Mouse (Mus musculus) T-helper 2 cell (primary cell): ENCODE data around the gene Acsl5.

Source experiments
- in situ Hi-C: fragments of 300-600 bp; cut with MboI, MseI; formaldehyde crosslinking; loops from one replicate; pipeline ENCODE4 v1.15.1; 2025; ENCODE audit warnings: high pct_unique_total_duplicates

Gene Acsl5

GRCm38 (mm10) chr19:55251383-55252124, at the start of gene Acsl5:
TSS of gene Acsl5 (plus strand) at chr19:55251938.
- in situ Hi-C loops: no loop called here

GRCm38 (mm10) chr19:55206482-55207138, 45.1 kb upstream of the Acsl5 start:
- in situ Hi-C loops: no loop called here

GRCm38 (mm10) chr19:55207205-55207604, 44.5 kb upstream of the Acsl5 start:
- in situ Hi-C loops: no loop called here

GRCm38 (mm10) chr19:55207746-55208538, 43.8 kb upstream of the Acsl5 start:
- in situ Hi-C loops: no loop called here

GRCm38 (mm10) chr19:55208654-55209053, 43.1 kb upstream of the Acsl5 start:
- in situ Hi-C loops: no loop called here

GRCm38 (mm10) chr19:55209084-55209483, 42.7 kb upstream of the Acsl5 start:
- in situ Hi-C loops: no loop called here

GRCm38 (mm10) chr19:55211698-55212097, 40.0 kb upstream of the Acsl5 start:
- in situ Hi-C loops: no loop called here

- in situ Hi-C loops: no loop called here
These were observed 38.0 kb upstream of the Acsl5 start for GRCm38 (mm10) chr19:55213617-55214340.

GRCm38 (mm10) chr19:55216876-55217275, 34.9 kb upstream of the Acsl5 start:
- in situ Hi-C loops: no loop called here

- in situ Hi-C loops: no loop called here
These were observed 34.4 kb upstream of the Acsl5 start for GRCm38 (mm10) chr19:55217365-55217764.

GRCm38 (mm10) chr19:55218192-55218739, 33.5 kb upstream of the Acsl5 start:
- in situ Hi-C loops: no loop called here

GRCm38 (mm10) chr19:55218741-55219221, 33.0 kb upstream of the Acsl5 start:
- in situ Hi-C loops: no loop called here

- in situ Hi-C loops: no loop called here
These were observed 32.4 kb upstream of the Acsl5 start for GRCm38 (mm10) chr19:55219359-55219758.

GRCm38 (mm10) chr19:55221208-55221607, 30.5 kb upstream of the Acsl5 start:
- in situ Hi-C loops: no loop called here

- in situ Hi-C loops: no loop called here
These were observed 29.5 kb upstream of the Acsl5 start for GRCm38 (mm10) chr19:55222268-55222667.

- in situ Hi-C loops: no loop called here
These were observed 25.1 kb upstream of the Acsl5 start for GRCm38 (mm10) chr19:55226621-55227020.

GRCm38 (mm10) chr19:55227135-55227534, 24.6 kb upstream of the Acsl5 start:
- in situ Hi-C loops: no loop called here

GRCm38 (mm10) chr19:55231081-55231480, 20.7 kb upstream of the Acsl5 start:
- in situ Hi-C loops: no loop called here

GRCm38 (mm10) chr19:55232136-55232535, 19.6 kb upstream of the Acsl5 start:
- in situ Hi-C loops: no loop called here

GRCm38 (mm10) chr19:55236026-55236425, 15.7 kb upstream of the Acsl5 start:
- in situ Hi-C loops: no loop called here

- in situ Hi-C loops: no loop called here
These were observed 15.2 kb upstream of the Acsl5 start for GRCm38 (mm10) chr19:55236564-55236963.
